Mouse (Mus musculus) T-cell, adult 2 months (primary cell): Measurements from ENCODE around the gene Zfp108.

Experiments
- DNase-seq: peaks from one replicate; pipeline ENCODE4 v3.0.0; 2022; ENCODE audit warnings: low spot score

Zfp108 gene

DNA sequence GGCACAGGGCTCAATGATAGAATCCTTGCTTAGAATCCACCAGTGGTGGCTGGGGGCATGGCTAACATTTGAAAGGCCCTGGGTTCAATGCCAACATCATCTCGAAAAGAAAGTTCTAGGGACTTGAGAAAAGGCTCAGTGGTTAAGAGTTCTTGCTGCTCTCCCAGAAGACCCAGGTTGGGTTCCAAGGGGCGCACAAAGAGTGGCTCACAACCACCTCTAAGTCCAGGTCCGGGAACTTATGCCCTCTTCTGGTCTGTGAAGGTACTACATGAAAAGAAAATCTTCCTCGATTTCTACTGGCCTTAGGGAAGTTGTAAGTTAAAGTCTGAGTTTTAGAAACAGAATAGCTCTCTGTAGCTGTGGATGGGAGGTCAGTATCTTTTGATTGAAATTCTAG lies 31.5 kb downstream of the Zfp108 start:
- DNase-seq, result no peak

DNA sequence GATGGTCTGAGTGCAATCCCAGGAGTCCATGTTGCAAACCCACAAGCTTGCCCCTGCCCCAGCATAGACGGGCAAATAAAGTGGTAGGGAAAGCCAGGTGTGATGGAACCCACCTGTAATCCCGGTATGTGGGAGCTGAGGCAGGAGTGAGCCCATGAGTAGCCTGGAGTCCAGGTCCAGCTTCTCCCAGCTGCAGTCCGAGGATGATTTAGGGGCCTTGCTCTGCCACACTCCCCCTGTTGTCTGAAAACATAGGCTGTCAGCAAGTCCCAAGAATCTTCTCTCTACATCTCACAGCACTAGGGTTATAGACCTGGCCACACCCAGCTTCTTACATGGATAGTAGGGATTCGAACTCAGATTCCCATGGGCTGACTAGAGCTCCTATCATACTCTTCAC lies 32.3 kb downstream of the Zfp108 start:
- DNase-seq, result no peak

DNA sequence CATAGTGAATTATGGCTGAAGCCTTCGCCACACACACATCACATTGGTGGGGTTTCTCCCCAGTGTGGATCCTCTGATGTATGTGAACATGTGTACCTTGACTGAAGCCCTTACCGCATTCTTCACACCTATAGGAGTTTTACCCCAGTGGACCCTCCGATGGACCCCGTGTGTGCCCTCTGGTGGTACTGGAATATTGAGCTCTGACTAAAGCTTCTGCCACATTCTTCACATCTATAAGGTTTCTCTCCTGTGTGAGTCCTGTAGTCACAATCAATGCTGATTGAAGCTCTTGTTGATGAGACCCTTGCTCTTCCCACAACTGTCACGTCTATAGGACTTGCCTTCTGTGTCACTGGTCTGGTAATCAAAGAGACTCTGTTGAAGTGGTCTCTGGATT lies 33.1 kb downstream of the Zfp108 start:
- DNase-seq, result no peak

DNA sequence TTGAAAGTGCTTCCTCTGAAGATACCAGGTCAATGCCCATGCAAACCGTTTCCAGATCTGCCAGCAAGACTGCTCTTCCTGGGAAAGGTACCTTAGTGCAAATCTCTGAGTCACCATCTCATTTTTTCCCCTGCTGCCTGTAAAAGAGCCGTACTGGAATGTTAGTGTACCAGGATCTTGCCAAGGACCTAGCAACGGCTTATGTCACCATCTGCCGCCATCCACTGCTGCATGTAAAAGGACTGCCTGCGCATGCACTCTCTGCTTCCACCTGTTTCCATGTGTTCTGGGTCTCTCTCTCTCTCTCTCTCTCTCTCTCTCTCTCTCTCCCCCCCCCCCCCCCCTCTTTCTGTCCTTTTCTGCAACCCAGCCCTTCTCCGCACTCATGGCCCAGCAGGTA lies 33.9 kb downstream of the Zfp108 start:
- DNase-seq, result no peak

DNA sequence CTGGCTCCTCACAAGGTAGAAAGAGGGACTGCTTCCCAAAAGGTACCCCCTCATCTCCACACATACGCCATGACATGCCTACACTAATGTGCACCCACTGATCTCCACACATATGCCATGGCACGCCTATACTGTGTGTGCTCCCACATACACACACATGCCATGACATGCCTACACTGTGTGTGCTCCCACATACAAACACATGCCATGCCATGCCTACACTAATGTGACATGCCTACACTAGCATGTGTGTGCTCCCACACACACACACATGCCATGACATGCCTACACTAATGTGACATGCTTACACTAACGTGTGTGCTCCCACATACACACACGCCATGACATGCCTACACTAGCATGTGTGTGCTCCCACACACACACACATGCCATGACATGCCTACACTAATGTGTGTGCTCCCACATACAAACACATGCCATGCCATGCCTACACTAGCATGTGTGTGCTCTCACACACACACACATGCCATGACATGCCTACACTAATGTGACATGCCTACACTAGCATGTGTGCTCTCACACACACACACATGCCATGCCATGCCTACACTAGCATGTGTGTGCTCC lies 35.6 kb downstream of the Zfp108 start:
- DNase-seq, result no peak

DNA sequence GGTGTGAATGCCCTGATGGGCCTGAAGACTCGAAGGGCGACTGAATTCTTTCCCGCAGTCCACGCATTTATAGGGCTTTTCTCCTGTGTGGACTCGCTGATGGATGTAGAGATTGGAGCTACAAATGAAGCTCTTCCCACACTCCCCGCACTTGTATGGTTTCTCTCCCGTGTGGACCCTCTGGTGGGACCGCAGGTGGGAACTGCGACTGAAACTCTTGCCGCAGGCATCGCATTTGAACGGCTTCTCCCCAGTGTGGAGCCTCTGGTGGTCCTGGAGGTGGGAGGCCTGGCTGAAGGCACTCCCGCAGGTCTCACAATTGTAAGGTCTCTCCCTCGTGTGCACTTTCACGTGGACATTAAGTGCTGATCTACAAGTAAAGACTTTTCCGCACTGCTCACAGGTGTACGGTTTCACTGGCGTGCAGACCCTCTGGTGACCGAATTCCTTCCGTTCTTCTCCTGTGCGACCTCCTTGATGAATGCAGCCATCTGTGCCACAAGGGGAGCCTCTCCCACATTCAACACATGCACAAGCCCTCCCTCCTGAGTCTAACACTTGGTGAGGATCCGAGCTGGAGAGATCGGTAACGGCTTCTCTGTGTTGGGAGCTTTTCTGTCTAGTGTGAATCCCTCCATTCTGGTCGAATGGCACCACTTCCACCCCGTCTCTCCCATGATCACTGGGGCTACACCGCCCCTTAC lies 36.9 kb downstream of the Zfp108 start:
- no peak for DNase-seq

DNA sequence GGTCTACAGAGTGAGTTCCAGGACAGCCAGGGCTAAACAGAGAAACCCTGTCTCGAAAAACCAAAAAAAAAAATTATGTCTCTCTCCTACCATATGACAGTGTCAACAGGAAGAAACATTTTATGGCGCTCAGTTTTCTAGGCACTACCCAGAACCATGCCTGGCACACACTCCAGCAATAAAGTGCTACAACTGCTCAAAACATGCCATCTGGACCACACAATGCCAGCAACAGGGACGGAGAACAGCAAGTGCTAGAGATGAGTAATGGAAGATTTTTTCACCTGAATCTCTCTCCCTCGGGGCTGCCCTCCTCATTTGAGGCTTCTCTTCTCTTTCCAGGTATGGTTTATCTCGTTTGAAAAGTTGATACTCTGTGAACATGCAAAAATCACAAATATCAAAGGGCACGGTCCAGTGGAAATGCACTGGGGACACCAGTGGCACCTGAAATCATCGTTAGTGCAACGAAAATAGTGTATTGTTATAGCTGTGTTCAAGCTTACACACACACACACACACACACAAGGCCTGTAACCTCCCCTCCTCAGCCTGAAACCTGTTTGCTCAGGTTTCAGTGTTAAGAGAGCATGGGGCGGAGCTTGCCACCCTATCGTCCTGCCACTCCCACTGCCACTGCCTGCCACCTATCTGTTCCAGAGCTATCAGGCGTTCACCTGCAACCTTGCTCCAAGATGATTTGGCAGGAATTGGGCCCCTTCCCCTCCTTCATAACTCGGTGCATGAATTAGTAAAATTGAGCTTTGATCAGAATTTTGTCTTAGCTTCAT lies 38.7 kb downstream of the Zfp108 start:
- no peak for DNase-seq

DNA sequence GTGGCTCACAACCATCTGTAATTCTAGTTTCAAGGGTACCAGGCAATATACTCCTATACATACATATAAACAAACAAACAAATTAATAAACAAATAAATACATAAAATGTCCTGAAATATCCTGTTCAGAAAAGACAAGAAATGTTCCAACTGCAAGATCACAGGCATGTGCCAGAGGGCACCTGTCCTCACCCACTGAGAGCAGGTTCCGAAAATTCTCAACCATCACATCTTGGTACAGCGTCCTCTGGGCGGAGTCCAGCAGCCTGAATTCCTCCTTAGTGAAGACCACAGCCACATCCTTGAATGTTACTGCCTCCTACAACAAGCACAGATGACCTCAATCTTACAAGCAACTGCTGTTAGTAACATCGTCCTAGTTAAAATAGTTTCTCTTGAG lies 40.2 kb downstream of the Zfp108 start:
- no peak for DNase-seq

DNA sequence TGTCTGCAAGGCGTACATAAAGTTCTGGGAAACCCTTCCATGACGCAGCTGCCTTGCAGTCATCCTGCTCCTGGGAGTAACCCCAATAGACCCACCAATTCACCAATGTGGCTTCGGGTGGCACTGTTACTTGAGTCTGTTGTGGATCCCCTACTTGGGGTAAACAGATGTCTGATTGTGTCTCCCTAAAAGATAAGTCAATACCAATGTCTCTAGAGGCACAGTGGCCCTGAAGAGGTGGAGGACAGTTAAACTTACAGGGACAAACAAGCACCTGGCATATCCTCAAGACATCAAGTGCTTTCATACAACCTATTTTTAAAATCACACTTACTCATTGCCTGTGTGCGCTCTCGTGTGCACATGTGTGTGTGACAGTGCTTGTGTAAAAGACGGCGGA lies 40.8 kb downstream of the Zfp108 start:
- no peak for DNase-seq

DNA sequence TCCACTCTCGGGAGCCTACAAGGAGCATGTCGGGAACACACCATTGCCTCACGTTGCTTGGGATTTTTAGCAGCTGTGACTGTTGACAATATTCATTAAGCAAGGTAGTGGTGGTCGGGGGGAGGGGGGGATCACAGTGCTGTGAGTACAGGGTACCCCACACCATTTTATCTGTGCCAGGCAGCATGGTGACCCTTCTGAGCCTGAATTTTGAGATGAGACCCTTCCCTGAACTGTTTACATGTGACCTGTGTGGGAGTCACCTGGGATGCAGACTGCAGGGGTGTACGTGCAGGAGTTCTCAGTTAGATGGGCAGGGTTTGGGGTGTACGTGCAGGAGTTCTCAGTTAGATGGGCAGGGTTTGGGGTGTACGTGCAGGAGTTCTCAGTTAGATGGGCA lies 41.8 kb downstream of the Zfp108 start:
- no peak for DNase-seq

DNA sequence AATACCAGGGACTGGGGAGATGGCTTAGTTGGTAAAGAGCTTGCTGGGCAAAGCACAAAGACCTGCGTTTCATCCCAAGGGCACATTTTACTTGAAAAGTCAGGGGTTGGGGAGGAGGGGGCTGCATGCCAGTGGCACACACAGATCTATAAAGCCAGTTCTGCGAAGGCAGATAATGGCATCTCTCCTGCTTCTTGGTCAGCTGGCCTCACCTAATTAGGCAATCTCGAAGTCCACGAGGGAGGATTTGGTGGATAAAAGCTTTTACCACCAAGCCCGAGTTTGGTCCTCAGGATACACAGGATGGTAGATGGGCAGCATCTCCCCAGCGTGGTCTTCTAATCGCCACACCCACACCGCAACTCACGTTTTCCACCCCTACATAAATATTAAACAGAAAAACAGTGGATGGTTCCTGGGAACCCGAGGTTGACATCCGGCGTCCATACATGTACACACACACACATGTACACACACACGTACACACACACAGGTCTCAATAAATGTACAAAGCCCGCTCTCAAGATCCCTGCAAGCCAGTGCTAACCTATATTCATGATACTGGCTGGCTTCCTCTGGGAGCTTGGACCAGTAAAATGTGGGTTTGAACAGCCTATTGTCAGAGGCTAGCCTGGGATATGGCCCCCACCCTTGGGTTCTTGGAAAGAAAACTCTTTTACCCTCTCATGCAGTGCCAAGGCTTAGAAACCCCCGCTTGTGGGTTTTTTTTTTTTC lies 42.9 kb downstream of the Zfp108 start:
- DNase-seq, result no peak

DNA sequence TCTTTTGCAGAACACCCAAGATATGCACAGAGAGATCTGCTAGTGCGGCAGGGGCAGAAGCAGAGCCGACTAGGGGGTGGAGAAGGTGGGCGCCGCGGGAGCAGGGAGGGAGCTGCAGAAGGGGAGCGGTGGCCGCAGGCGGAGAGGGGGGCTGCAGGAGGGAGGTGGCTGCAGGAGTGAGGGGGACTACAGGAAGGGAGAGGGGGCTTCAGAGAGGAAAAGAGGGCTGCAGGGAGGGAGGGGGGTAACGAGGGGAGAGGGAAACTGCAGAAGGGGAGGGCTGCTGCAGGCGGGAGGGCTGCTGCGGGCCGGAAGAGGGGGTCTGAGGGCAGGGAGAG lies 44.0 kb downstream of the Zfp108 start:
- DNase-seq, result no peak

DNA sequence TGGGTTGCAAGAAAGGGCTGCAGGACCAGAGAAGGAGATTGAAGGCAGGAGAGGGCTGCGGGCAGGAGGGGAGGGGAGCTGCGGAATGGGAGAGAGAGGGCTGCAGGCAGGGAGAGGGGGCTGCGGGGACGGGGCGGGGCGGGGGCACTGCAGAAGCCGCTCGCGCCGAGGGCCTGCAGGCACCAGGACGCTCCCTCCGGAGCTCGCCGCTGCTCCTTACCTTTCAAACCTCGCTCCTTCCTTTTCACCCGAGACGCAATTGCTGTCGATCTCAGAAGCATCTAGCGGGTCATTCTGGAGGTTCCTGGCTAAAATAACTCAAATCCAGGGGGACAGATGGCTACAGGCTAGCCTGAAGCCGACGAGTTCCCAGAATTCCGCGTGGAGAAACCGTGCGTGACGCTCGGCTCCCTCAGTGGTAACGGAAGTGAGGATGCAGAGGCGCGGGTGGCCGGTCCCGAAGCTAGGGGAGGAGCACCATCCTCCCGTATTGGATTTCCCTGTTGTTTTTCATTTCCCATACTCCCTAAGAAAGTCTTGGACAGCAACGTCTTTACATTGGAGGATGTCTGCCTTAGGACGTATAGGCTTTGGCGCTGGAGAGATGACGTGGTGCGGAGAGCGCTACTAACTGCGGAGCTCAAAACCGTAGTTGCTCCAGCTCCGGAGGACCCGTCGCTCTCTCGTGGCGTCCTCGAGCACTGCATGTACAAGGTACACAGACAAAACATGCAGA lies 44.5 kb downstream of the Zfp108 start:
- DNase-seq, result peak; percentile 82

DNA sequence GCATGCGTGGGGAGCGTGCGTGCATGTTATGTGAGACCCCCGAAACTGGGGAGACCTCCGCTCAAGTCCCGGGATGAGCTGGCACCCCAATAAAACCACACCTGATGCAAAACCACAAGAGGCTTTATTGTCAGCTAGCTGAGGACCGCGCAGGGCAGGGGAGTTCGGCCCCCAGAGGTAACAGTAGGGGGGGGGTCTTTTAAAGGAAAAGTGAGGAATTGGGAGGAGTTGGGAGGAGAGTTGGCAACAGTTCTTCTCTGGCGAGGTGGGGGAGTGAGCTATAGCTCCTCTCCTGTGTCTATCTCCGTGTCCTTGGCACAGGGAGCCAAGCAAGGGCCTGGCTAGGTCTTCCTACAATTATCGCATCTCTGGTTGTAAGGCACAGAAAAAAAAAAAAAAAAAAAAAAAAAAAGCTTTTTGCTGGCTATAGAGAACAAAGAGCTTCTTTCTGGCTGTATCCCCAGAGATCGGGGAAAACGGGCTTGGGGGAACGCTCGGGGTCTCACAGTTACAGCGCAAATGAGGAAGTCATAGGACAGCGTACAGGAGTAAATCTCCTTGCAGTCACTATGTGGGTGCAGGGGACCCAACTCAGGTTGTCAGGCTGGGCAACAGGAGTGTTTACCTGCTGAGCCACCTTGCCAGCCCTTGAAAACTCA lies 45.4 kb downstream of the Zfp108 start:
- no peak for DNase-seq

DNA sequence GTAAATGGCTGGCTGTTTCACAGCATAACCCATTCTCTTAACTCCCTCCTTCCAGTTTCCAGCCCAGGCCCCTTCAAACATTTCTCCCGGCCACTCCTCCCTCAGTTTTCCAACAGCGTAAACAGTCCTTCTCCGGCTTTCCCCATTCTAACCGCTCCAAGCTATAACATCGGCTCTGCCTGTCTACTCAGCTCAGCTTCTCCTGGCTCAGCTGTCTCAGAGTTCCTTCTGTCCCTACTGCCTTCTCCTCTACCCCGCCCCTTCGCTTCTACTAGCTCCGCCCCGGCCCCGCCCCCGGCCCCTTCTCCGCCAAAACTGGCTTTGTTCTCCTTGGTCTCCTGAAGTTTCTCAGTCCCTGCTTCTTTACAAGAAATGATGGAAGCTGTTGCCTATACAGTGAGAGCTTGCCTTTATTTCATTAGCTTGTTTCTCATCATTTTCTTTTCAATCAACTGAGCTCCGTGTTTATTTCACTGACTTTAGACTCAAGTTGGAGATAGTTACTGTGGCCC lies 46.2 kb downstream of the Zfp108 start, which contains the start of gene Zfp61:
Zfp61 (minus strand) TSS at position 462 of the 512 bp plus-strand sequence.
- DNase-seq, result no peak
